Mouse (Mus musculus): ENCODE results near the gene Acot5. TPM values are rescaled to one million over a fixed set of nuclear protein-coding genes. Genes with fewer than 3 reads are reported as not detected.
"Not testable (repeated sequence)": the region's sequence is repeated elsewhere in the genome, so short reads cannot be mapped to it uniquely, and the experiment has no call there.

Acot5 gene
- total and polyA plus RNA-seq, 2 experiments from 2014 or later: 1.2 TPM

- 99% methylated on average over 2 of the region's 2 CpGs for WGBS
- Histone ChIP-seq H3K27ac (no peak overlapping the region), H3K4me1 (ENCODE audit: insufficient read depth, low read length) (no peaks in the 10 kb centered on the region), H3K4me2 (ENCODE audit: low read depth, low read length) (no peak overlapping the region), H3K27me3 (ENCODE audit: insufficient read depth, low read length) (no peaks in the 10 kb centered on the region), H3K36me3 (ENCODE audit: insufficient read depth, low read length) (no peaks in the 10 kb centered on the region), H3K9me3 (ENCODE audit: low read length) (no peaks in the 10 kb centered on the region), H3K4me3 (ENCODE audit: low read length) (no peak overlapping the region), H3K9ac (replicated peaks; ENCODE audit: low read length) (no peak overlapping the region)
- DNase-seq (ENCODE audit: low spot score): no peak
- TF ChIP-seq CTCF (IDR thresholded peaks at IDR 0.05; ENCODE audit: low read depth): no peak
- ATAC-seq: no peak
Measured at GRCm38 (mm10) chr12:84099605-84100004, 30.5 kb downstream of the Acot5 start.

GRCm38 (mm10) chr12:84100071-84100470 is 30.9 kb downstream of the Acot5 start:
- Histone ChIP-seq H3K4me2 (ENCODE audit: low read depth, low read length) (peak overlapping the region; percentile 63), H3K4me3 (ENCODE audit: low read length) (no peak overlapping the region), H3K27me3 (ENCODE audit: insufficient read depth, low read length) (no peaks in the 10 kb centered on the region), H3K9ac (replicated peaks; ENCODE audit: low read length) (no peak overlapping the region), H3K36me3 (ENCODE audit: insufficient read depth, low read length) (no peaks in the 10 kb centered on the region), H3K27ac (no peak overlapping the region), H3K4me1 (ENCODE audit: insufficient read depth, low read length) (no peaks in the 10 kb centered on the region), H3K9me3 (ENCODE audit: low read length) (no peaks in the 10 kb centered on the region)
- WGBS: 25% methylated on average over 1 of the region's 1 CpGs
- TF ChIP-seq CTCF (IDR thresholded peaks at IDR 0.05; ENCODE audit: low read depth): no peak
- DNase-seq (ENCODE audit: low spot score) (no peak), ATAC-seq (no peak)

GRCm38 (mm10) chr12:84100604-84101492 is 31.7 kb downstream of the Acot5 start, which contains the start of gene Acot6:
Gene Acot6, plus strand, starts transcription at chr12:84100654.
- Histone ChIP-seq H3K27ac (peak within 1 kb of the TSS; percentile 71), H3K4me3 (ENCODE audit: low read length) (peak within 1 kb of the TSS; percentile 43), H3K4me2 (ENCODE audit: low read depth, low read length) (peak within 1 kb of the TSS; percentile 63), H3K9ac (replicated peaks; ENCODE audit: low read length) (peak within 1 kb of the TSS; percentile 61)
- H3K4me1 ChIP-seq (ENCODE audit: insufficient read depth, low read length); H3K27me3 ChIP-seq (ENCODE audit: insufficient read depth, low read length); H3K36me3 ChIP-seq (ENCODE audit: insufficient read depth, low read length); H3K9me3 ChIP-seq (ENCODE audit: low read length): not testable (repeated sequence)
- DNase-seq (ENCODE audit: low spot score) (peak; percentile 71), ATAC-seq (peak; percentile 87)
- under 1% methylated on average over 49 of the region's 80 CpGs for WGBS
- TF ChIP-seq CTCF (IDR thresholded peaks at IDR 0.05; ENCODE audit: low read depth): peak; percentile 6; the same call in 1 of the 2 replicates

GRCm38 (mm10) chr12:84101493-84101845 is 32.3 kb downstream of the Acot5 start:
- Histone ChIP-seq H3K27me3 (ENCODE audit: insufficient read depth, low read length) (no peaks in the 10 kb centered on the region), H3K27ac (peak overlapping the region; percentile 71), H3K9me3 (ENCODE audit: low read length) (no peaks in the 10 kb centered on the region), H3K36me3 (ENCODE audit: insufficient read depth, low read length) (no peaks in the 10 kb centered on the region), H3K4me3 (ENCODE audit: low read length) (peak overlapping the region; percentile 43), H3K4me1 (ENCODE audit: insufficient read depth, low read length) (no peaks in the 10 kb centered on the region), H3K4me2 (ENCODE audit: low read depth, low read length) (peak overlapping the region; percentile 63), H3K9ac (replicated peaks; ENCODE audit: low read length) (peak overlapping the region; percentile 61; the same call in 1 of the 2 replicates)
- TF ChIP-seq CTCF (IDR thresholded peaks at IDR 0.05; ENCODE audit: low read depth): no peak
- ATAC-seq: no peak
- WGBS: 50% methylated on average over 2 of the region's 2 CpGs
- DNase-seq (ENCODE audit: low spot score): no peak

GRCm38 (mm10) chr12:84107012-84107411 is 37.9 kb downstream of the Acot5 start:
- no peak overlapping the region for H3K4me2 ChIP-seq (ENCODE audit: low read depth, low read length)
- no peaks in the 10 kb centered on the region for H3K4me1 ChIP-seq (ENCODE audit: insufficient read depth, low read length)
- ATAC-seq (no peak), DNase-seq (ENCODE audit: low spot score) (no peak)
- TF ChIP-seq CTCF (IDR thresholded peaks at IDR 0.05; ENCODE audit: low read depth): no peak
- no peak overlapping the region for H3K9ac ChIP-seq (replicated peaks; ENCODE audit: low read length)
- no peak overlapping the region for H3K4me3 ChIP-seq (ENCODE audit: low read length)
- WGBS: 83% methylated on average over 3 of the region's 3 CpGs
- H3K9me3 ChIP-seq (ENCODE audit: low read length): no peaks in the 10 kb centered on the region
- no peaks in the 10 kb centered on the region for H3K36me3 ChIP-seq (ENCODE audit: insufficient read depth, low read length)
- H3K27me3 ChIP-seq (ENCODE audit: insufficient read depth, low read length): no peaks in the 10 kb centered on the region
- no peak overlapping the region for H3K27ac ChIP-seq

GRCm38 (mm10) chr12:84107692-84108091 is 38.6 kb downstream of the Acot5 start:
- no peak overlapping the region for H3K27ac ChIP-seq
- WGBS: 79% methylated on average over 1 of the region's 1 CpGs
- H3K27me3 ChIP-seq (ENCODE audit: insufficient read depth, low read length): no peaks in the 10 kb centered on the region
- TF ChIP-seq CTCF (IDR thresholded peaks at IDR 0.05; ENCODE audit: low read depth): no peak
- no peak overlapping the region for H3K9ac ChIP-seq (replicated peaks; ENCODE audit: low read length)
- no peak for DNase-seq (ENCODE audit: low spot score)
- H3K4me3 ChIP-seq (ENCODE audit: low read length): no peak overlapping the region
- no peak for ATAC-seq
- no peaks in the 10 kb centered on the region for H3K9me3 ChIP-seq (ENCODE audit: low read length)
- no peaks in the 10 kb centered on the region for H3K4me1 ChIP-seq (ENCODE audit: insufficient read depth, low read length)
- no peaks in the 10 kb centered on the region for H3K36me3 ChIP-seq (ENCODE audit: insufficient read depth, low read length)
- no peak overlapping the region for H3K4me2 ChIP-seq (ENCODE audit: low read depth, low read length)

- DNase-seq (ENCODE audit: low spot score): no peak
- Histone ChIP-seq H3K9me3 (ENCODE audit: low read length) (no peaks in the 10 kb centered on the region), H3K4me2 (ENCODE audit: low read depth, low read length) (no peak overlapping the region), H3K36me3 (ENCODE audit: insufficient read depth, low read length) (no peaks in the 10 kb centered on the region), H3K9ac (replicated peaks; ENCODE audit: low read length) (no peak overlapping the region), H3K4me3 (ENCODE audit: low read length) (no peak overlapping the region), H3K4me1 (ENCODE audit: insufficient read depth, low read length) (0 out of 2 replicates have a peak, but pooled peaks cover 2% of the 10 kb centered on the region), H3K27ac (no peak overlapping the region), H3K27me3 (ENCODE audit: insufficient read depth, low read length) (no peaks in the 10 kb centered on the region)
- no peak for TF ChIP-seq CTCF (IDR thresholded peaks at IDR 0.05; ENCODE audit: low read depth)
- WGBS: 78% methylated on average over 1 of the region's 1 CpGs
- ATAC-seq: no peak
Measured at GRCm38 (mm10) chr12:84109924-84110323, 40.8 kb downstream of the Acot5 start.

All from hindbrain, postnatal 0 days (tissue).